Mouse (Mus musculus) cerebellum, adult 11 months (tissue): Measurements from ENCODE around the gene Cdh6.

ENCODE experiments used
- DNase-seq: peaks from one replicate; pipeline ENCODE4 v3.0.0; 2022

The Cdh6 gene

GRCm38 (mm10) chr15:13047910-13048309 is 125.6 kb downstream of the Cdh6 start:
- DNase-seq: no peak

GRCm38 (mm10) chr15:13034436-13034835 is 139.0 kb downstream of the Cdh6 start:
- DNase-seq: no peak

GRCm38 (mm10) chr15:13030641-13031040 is 142.8 kb downstream of the Cdh6 start:
- DNase-seq: no peak

GRCm38 (mm10) chr15:13027513-13027912 is 146.0 kb downstream of the Cdh6 start:
- no peak for DNase-seq

GRCm38 (mm10) chr15:13016756-13017357 is 156.6 kb downstream of the Cdh6 start:
- DNase-seq: no peak

GRCm38 (mm10) chr15:13008803-13009202 is 164.7 kb downstream of the Cdh6 start:
- DNase-seq: no peak

- no peak for DNase-seq
These were observed 167.5 kb downstream of the Cdh6 start for GRCm38 (mm10) chr15:13005934-13006333.

GRCm38 (mm10) chr15:13001549-13001948 is 171.9 kb downstream of the Cdh6 start:
- DNase-seq: no peak

GRCm38 (mm10) chr15:12994563-12995359 is 178.7 kb downstream of the Cdh6 start:
- no peak for DNase-seq
